Mouse (Mus musculus): Measurements from ENCODE around the gene Corin.

DNA sequence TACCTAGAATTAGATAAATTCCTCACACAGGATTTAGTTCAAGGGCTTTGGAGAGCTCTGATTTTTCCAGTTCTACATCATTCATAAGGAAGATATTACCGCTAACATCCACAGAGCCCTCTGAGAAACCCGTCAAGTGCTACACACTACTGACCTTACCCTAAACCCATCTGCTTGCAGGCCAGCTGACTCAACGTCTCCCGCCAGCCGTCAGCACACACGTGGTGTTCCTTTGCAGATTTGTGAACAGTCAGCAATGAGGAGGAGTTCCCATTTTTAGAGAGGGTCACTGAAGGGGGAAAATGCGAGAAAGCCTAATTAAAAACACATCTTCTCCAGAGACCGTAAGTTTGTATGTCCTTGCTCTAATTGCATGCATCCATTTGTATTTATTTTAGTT is 174.8 kb downstream of the Corin start:
- TF ChIP-seq CTCF (IDR thresholded peaks at IDR 0.05; ENCODE audit: low read depth): no peak
- no peak for TF ChIP-seq EP300 (IDR thresholded peaks at IDR 0.05; ENCODE audit: low read depth)

Data from heart, postnatal 0 days (tissue).